Mouse (Mus musculus) olfactory bulb, adult 2 months (tissue): ENCODE data around the gene Olfr467. TPM values are rescaled to one million over a fixed set of nuclear protein-coding genes. Genes with fewer than 3 reads are reported as not detected.
"Not testable (repeated sequence)": the region's sequence is repeated elsewhere in the genome, so short reads cannot be mapped to it uniquely, and the experiment has no call there.

Source experiments
- H3K27ac ChIP-seq: fragments of 200-500 bp; 2 replicates; pipeline ENCODE4 v1.5.1; 2012; ENCODE audit warnings: low read depth, low read length; ENCODE audit not compliant: insufficient read depth
- H3K4me1 ChIP-seq: fragments of 200-500 bp; 2 replicates; pipeline ENCODE4 v1.6.1; 2012; ENCODE audit warnings: low read length; ENCODE audit not compliant: control insufficient read depth, insufficient read depth
- H3K4me3 ChIP-seq: fragments of 200-500 bp; 2 replicates; pipeline ENCODE4 v1.5.1; 2012; ENCODE audit warnings: mild to moderate bottlenecking, low read depth, low read length, moderate library complexity; ENCODE audit not compliant: insufficient read depth
- CTCF ChIP-seq: fragments of 200-500 bp; IDR thresholded peaks from 2 replicates; pipeline ENCODE4 v1.5.1; 2012; ENCODE audit warnings: low read depth, mild to moderate bottlenecking, low read length, moderate library complexity; ENCODE audit not compliant: insufficient read depth
- POLR2A ChIP-seq: fragments of 200-500 bp; IDR thresholded peaks from 2 replicates; pipeline ENCODE4 v1.6.1; 2012; ENCODE audit warnings: mild to moderate bottlenecking, low read depth, low read length, moderate library complexity; ENCODE audit not compliant: insufficient read depth
- WGBS: fragments of 180-500 bp; shearing (Covaris S2); methylation state at CpG from one replicate; pipeline ENCODE4 v1.1.7; 2018; 5-methylcytosine and 5-hydroxymethylcytosine counted together
- polyA plus RNA-seq: library from polyadenylated mRNA; stranded (reverse); fragments of >200 nt; gene quantifications from 2 replicates; pipeline ENCODE4 v1.2.4, GENCODE M21; 2012; ENCODE audit warnings: low replicate concordance; ENCODE audit not compliant: missing spikeins, insufficient read depth, insufficient read length

The Olfr467 gene
- not detected in 2 replicates for polyA plus RNA-seq

DNA sequence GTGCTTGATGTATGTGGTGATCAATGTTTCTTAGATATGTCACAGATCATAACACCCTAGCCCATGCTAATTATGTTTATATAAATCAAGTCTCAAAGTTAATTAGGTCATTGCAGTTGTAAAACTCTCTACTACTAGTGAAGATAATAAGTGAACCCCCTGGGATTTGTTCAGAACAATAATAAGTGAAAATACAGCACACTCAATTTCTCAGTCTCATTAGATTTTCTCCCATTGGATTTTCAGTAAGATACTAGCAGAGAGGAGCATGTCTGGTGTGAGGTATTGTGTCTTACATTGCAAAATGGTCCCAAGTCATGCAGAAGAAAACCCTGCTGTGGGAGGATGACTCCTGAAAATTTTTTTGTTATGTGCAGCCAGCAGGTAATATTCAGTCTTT is at the start of gene Olfr467:
TSS of gene Olfr467 (plus strand) at position 301 of the 400 bp plus-strand sequence.
- no peak for TF ChIP-seq CTCF
- Histone ChIP-seq H3K4me1 (no peaks in the 10 kb centered on the region), H3K4me3 (no peak within 1 kb of the TSS), H3K27ac (no peak within 1 kb of the TSS)

DNA sequence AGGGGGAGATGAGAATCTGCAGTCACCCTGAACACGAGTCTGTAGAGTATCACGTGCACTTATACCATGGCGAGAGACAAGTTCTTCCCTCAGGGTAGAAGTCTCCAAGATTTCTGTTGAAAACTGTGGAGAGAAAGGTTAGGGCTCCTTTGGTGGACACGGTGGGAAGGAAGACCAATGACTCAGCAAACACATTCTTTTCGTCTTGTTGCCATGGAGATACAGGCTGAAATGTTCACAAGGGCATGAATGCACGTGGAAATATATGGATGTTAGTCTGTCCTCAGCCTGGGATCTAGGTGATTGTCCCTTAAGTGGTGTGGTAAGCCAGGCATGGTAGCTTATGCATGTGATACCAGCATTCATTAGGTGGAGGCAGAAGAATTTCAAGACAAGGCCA is 41.3 kb upstream of the Olfr467 start:
- 52% methylated on average over 6 of the region's 6 CpGs for WGBS
- TF ChIP-seq CTCF (no peak), POLR2A (no peak)
- H3K4me1 ChIP-seq, result no peaks in the 10 kb centered on the region
- H3K27ac ChIP-seq, result no peak overlapping the region
- no peak overlapping the region for H3K4me3 ChIP-seq

- Histone ChIP-seq H3K27ac (no peak overlapping the region), H3K4me3 (no peak overlapping the region), H3K4me1 (no peaks in the 10 kb centered on the region)
- TF ChIP-seq CTCF, result no peak
- WGBS, result 88% methylated on average over 1 of the region's 1 CpGs
Measured at GRCm38 (mm10) chr7:107778216-107778615, 33.8 kb upstream of the Olfr467 start.

DNA sequence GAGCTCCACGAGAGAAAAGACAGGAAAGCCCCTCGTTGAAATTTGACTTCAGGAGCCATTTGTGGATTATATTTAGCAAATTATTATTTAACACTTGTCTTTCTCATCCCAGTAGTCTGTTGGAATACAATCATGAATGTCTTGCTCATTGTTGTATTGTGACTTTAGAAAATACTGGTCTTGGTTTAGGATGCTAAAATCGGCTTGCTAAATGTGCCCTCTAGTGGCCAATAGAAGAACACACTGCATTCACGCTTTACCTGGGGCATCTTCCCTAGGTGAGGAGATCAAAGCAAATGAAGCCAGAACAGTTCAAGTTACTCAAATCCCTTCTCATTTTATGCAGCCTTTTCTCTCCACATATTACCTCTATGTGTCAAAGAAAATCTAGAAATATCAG is 32.5 kb upstream of the Olfr467 start:
- 42% methylated on average over 4 of the region's 4 CpGs for WGBS
- Histone ChIP-seq H3K4me3 (no peak overlapping the region), H3K27ac (no peak overlapping the region), H3K4me1 (no peaks in the 10 kb centered on the region)
- no peak for TF ChIP-seq CTCF
- TF ChIP-seq POLR2A, result no peak

GRCm38 (mm10) chr7:107787977-107788620 is 24.0 kb upstream of the Olfr467 start:
- H3K4me3 ChIP-seq, result no peak overlapping the region
- 59% methylated on average over 3 of the region's 3 CpGs for WGBS
- H3K4me1 ChIP-seq, result no peaks in the 10 kb centered on the region
- no peak for TF ChIP-seq POLR2A
- no peak for TF ChIP-seq CTCF
- H3K27ac ChIP-seq, result no peak overlapping the region

GRCm38 (mm10) chr7:107796500-107796899 is 15.6 kb upstream of the Olfr467 start:
- 95% methylated on average over 2 of the region's 2 CpGs for WGBS
- TF ChIP-seq POLR2A (no peak), CTCF (no peak)
- no peaks in the 10 kb centered on the region for H3K4me1 ChIP-seq
- H3K4me3 ChIP-seq, result no peak overlapping the region
- H3K27ac ChIP-seq, result no peak overlapping the region

DNA sequence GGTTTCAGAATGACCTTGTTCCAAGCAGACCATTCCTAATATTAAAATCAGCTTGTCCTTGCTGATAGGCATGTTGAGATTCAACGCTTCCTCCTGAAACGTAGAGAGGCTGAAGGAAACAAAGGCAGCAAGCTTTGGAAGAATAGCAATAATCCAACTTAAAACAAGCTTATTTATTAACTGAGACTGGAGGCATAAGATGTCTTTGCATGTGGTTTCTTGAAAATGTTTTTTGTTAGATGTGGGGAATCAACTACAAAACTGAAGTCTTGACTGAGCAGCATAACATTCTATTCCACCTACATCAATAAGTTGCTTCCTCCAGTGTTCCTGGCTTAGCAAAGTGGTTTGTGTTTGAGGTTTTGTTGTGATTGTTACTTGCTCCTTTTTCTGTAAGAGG is 11.0 kb upstream of the Olfr467 start, which contains the start of gene Ovch2:
TSS of gene Ovch2 (minus strand) at position 101 of the 400 bp plus-strand sequence.
- H3K4me1 ChIP-seq, result no peaks in the 10 kb centered on the region
- H3K27ac ChIP-seq, result no peak within 1 kb of the TSS
- WGBS, result 78% methylated on average over 2 of the region's 2 CpGs
- no peak within 1 kb of the TSS for H3K4me3 ChIP-seq
- TF ChIP-seq CTCF (no peak), POLR2A (no peak)

- Histone ChIP-seq H3K4me3 (no peak overlapping the region), H3K27ac (no peak overlapping the region), H3K4me1 (no peaks in the 10 kb centered on the region)
- 76% methylated on average over 3 of the region's 3 CpGs for WGBS
- no peak for TF ChIP-seq POLR2A
- no peak for TF ChIP-seq CTCF
Measured at GRCm38 (mm10) chr7:107802138-107802537, 9.9 kb upstream of the Olfr467 start.

GRCm38 (mm10) chr7:107819442-107819841 is 7.4 kb downstream of the Olfr467 start:
- Histone ChIP-seq H3K4me3 (no peak overlapping the region), H3K27ac (no peak overlapping the region), H3K4me1 (no peaks in the 10 kb centered on the region)
- TF ChIP-seq POLR2A, result no peak
- TF ChIP-seq CTCF, result no peak

- WGBS, result 62% methylated on average over 2 of the region's 2 CpGs
- not testable (repeated sequence) for H3K27ac ChIP-seq, H3K4me1 ChIP-seq, H3K4me3 ChIP-seq
Measured at GRCm38 (mm10) chr7:107823867-107824266, 11.8 kb downstream of the Olfr467 start.

GRCm38 (mm10) chr7:107825441-107825840 is 13.4 kb downstream of the Olfr467 start, which contains the start of gene Olfr469:
Olfr469 (minus strand) TSS chr7:107825541.
- H3K4me3 ChIP-seq, H3K27ac ChIP-seq, H3K4me1 ChIP-seq: not testable (repeated sequence)
